Mouse (Mus musculus): ENCODE data around the gene Setd3. TPM values are rescaled to one million over a fixed set of nuclear protein-coding genes. Genes with fewer than 3 reads are reported as not detected.

Gene Setd3
- polyA plus RNA-seq, 1 experiment from 2014 or later, result 96.6 TPM

GRCm38 (mm10) chr12:108200094-108200493 lies 21.0 kb upstream of the Setd3 start:
- peaks cover 98% of the 10 kb centered on the region for H3K36me3 ChIP-seq

GRCm38 (mm10) chr12:108198447-108198846 lies 19.3 kb upstream of the Setd3 start:
- peaks cover 98% of the 10 kb centered on the region for H3K36me3 ChIP-seq
- H3K9me3 ChIP-seq, result no peaks in the 10 kb centered on the region
- no peaks in the 10 kb centered on the region for H3K27me3 ChIP-seq
- H3K4me3 ChIP-seq (replicated peaks), result no peak overlapping the region
- no peak for ATAC-seq
- H3K4me2 ChIP-seq (replicated peaks), result no peak overlapping the region
- no peak overlapping the region for H3K9ac ChIP-seq (replicated peaks)
- no peaks in the 10 kb centered on the region for H3K4me1 ChIP-seq (replicated peaks)
- no peak overlapping the region for H3K27ac ChIP-seq
- WGBS, result 86% methylated on average over 4 of the region's 4 CpGs

More at GRCm38 (mm10) chr12:108200094-108200493, 21.0 kb upstream of the Setd3 start:
- Histone ChIP-seq H3K4me3 (replicated peaks) (no peak overlapping the region), H3K27ac (no peak overlapping the region), H3K9ac (replicated peaks) (no peak overlapping the region), H3K27me3 (no peaks in the 10 kb centered on the region), H3K9me3 (no peaks in the 10 kb centered on the region), H3K4me1 (replicated peaks) (no peaks in the 10 kb centered on the region), H3K4me2 (replicated peaks) (no peak overlapping the region)
- WGBS, result 96% methylated on average over 1 of the region's 1 CpGs
- no peak for ATAC-seq

GRCm38 (mm10) chr12:108195761-108196160 lies 16.6 kb upstream of the Setd3 start:
- Histone ChIP-seq H3K27me3 (no peaks in the 10 kb centered on the region), H3K4me3 (replicated peaks) (no peak overlapping the region), H3K9me3 (no peaks in the 10 kb centered on the region), H3K36me3 (peaks cover 96% of the 10 kb centered on the region), H3K4me1 (replicated peaks) (no peaks in the 10 kb centered on the region), H3K9ac (replicated peaks) (no peak overlapping the region; the same call in 1 of the 2 replicates), H3K27ac (no peak overlapping the region), H3K4me2 (replicated peaks) (no peak overlapping the region)
- ATAC-seq, result no peak
- 95% methylated on average over 11 of the region's 11 CpGs for WGBS

- Histone ChIP-seq H3K9me3 (no peaks in the 10 kb centered on the region), H3K27me3 (no peaks in the 10 kb centered on the region), H3K27ac (no peak overlapping the region), H3K4me2 (replicated peaks) (no peak overlapping the region), H3K36me3 (peaks cover 93% of the 10 kb centered on the region), H3K4me1 (replicated peaks) (no peaks in the 10 kb centered on the region), H3K9ac (replicated peaks) (no peak overlapping the region), H3K4me3 (replicated peaks) (no peak overlapping the region)
- ATAC-seq, result no peak
- WGBS, result 94% methylated on average over 5 of the region's 5 CpGs
Measured at GRCm38 (mm10) chr12:108193878-108194277, 14.8 kb upstream of the Setd3 start.

GRCm38 (mm10) chr12:108187541-108188091 lies 8.5 kb upstream of the Setd3 start:
- H3K27me3 ChIP-seq, result no peaks in the 10 kb centered on the region
- no peaks in the 10 kb centered on the region for H3K9me3 ChIP-seq
- 0 out of 2 replicates have a peak, but pooled peaks cover 5% of the 10 kb centered on the region for H3K4me1 ChIP-seq (replicated peaks)
- WGBS, result 93% methylated on average over 6 of the region's 6 CpGs
- H3K36me3 ChIP-seq, result peaks cover 74% of the 10 kb centered on the region
- H3K27ac ChIP-seq, result no peak overlapping the region
- ATAC-seq, result no peak
- H3K9ac ChIP-seq (replicated peaks), result no peak overlapping the region
- no peak overlapping the region for H3K4me3 ChIP-seq (replicated peaks)
- H3K4me2 ChIP-seq (replicated peaks), result no peak overlapping the region

GRCm38 (mm10) chr12:108181716-108182115 lies 2.6 kb upstream of the Setd3 start:
- Histone ChIP-seq H3K27me3 (no peaks in the 10 kb centered on the region), H3K9me3 (no peaks in the 10 kb centered on the region), H3K4me3 (replicated peaks) (no peak overlapping the region), H3K4me2 (replicated peaks) (no peak overlapping the region), H3K9ac (replicated peaks) (no peak overlapping the region), H3K27ac (no peak overlapping the region), H3K4me1 (replicated peaks) (peaks cover 34% of the 10 kb centered on the region), H3K36me3 (peaks cover 30% of the 10 kb centered on the region)
- WGBS, result 94% methylated on average over 6 of the region's 6 CpGs
- ATAC-seq, result no peak

DNA sequence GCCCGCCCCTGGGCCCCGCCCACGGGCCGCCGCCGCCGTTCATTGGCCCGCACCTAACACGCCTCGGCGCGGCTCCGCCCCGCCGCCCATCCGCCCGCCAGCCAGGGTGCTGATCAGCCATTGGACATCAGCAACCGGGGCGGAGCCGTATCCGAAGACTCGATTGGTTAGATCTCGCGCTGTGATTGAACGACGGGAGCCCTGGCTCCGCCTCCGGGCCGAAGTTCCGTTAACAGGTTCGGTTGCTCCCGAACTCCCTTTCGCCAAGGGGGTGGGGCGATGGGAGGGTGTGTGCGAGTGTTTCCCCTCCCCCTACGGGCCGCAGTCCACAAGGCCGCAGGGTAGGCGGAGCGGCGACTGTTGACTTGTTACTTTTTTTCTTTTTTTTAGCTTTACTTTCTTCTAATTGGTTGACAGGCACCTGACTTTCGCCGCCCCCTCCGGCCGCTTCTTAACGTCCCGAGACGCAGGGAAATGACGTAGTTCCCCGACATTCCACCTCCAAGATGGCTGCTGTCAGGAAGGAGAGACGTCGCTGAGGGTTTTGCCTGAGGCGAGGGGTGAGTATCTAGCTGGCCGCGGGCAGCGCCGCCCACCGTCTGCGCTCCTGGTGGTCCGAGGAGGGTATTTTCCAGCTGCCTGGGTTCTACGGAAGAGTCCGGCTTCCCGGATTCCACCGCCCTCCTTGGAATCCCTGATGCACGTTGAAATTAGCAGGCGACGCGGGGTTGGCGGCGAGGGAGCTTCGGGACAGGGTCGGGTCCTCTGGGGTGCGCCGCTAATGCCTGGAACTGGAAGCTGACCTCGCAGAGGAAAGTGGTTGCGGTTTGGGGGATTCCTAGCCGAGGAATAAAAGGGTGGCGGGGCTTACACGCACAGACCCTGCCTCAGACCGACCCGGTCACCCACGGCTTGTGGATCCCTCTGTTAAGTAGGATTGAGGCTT lies 480 bp upstream of the Setd3 start, which contains the start of gene Ccnk:
TSS of gene Ccnk (plus strand) at position 259 of the 946 bp plus-strand sequence.
- Histone ChIP-seq H3K27ac (peak within 1 kb of the TSS; percentile 84), H3K27me3 (no peaks in the 10 kb centered on the region), H3K4me3 (replicated peaks) (peak within 1 kb of the TSS; percentile 99), H3K9me3 (no peaks in the 10 kb centered on the region), H3K9ac (replicated peaks) (peak within 1 kb of the TSS; percentile 97), H3K4me2 (replicated peaks) (peak within 1 kb of the TSS; percentile 86), H3K4me1 (replicated peaks) (peaks cover 35% of the 10 kb centered on the region), H3K36me3 (peaks cover 16% of the 10 kb centered on the region)
- under 1% methylated on average over 80 of the region's 82 CpGs for WGBS
- peak; percentile 98 for ATAC-seq

GRCm38 (mm10) chr12:108178331-108179245 lies 526 bp downstream of the Setd3 start:
- Histone ChIP-seq H3K4me1 (replicated peaks) (peaks cover 35% of the 10 kb centered on the region), H3K36me3 (peaks cover 11% of the 10 kb centered on the region), H3K27me3 (no peaks in the 10 kb centered on the region), H3K9me3 (no peaks in the 10 kb centered on the region), H3K27ac (peak overlapping the region; percentile 84), H3K4me3 (replicated peaks) (peak overlapping the region; percentile 99), H3K4me2 (replicated peaks) (peak overlapping the region; percentile 86), H3K9ac (replicated peaks) (peak overlapping the region; percentile 97)
- under 1% methylated on average over 94 of the region's 103 CpGs for WGBS
- ATAC-seq, result peak; percentile 78; the same call in 1 of the 2 replicates

GRCm38 (mm10) chr12:108176366-108176765 lies 2.7 kb downstream of the Setd3 start:
- H3K36me3 ChIP-seq, result no peaks in the 10 kb centered on the region
- no peak overlapping the region for H3K4me2 ChIP-seq (replicated peaks)
- 74% methylated on average over 3 of the region's 3 CpGs for WGBS
- no peak overlapping the region for H3K4me3 ChIP-seq (replicated peaks)
- no peaks in the 10 kb centered on the region for H3K9me3 ChIP-seq
- no peak for ATAC-seq
- 0 out of 2 replicates have a peak overlapping the region, but pooled peaks have one; percentile 3 for H3K9ac ChIP-seq (replicated peaks)
- no peak overlapping the region for H3K27ac ChIP-seq
- peaks cover 46% of the 10 kb centered on the region for H3K4me1 ChIP-seq (replicated peaks)
- no peaks in the 10 kb centered on the region for H3K27me3 ChIP-seq

DNA sequence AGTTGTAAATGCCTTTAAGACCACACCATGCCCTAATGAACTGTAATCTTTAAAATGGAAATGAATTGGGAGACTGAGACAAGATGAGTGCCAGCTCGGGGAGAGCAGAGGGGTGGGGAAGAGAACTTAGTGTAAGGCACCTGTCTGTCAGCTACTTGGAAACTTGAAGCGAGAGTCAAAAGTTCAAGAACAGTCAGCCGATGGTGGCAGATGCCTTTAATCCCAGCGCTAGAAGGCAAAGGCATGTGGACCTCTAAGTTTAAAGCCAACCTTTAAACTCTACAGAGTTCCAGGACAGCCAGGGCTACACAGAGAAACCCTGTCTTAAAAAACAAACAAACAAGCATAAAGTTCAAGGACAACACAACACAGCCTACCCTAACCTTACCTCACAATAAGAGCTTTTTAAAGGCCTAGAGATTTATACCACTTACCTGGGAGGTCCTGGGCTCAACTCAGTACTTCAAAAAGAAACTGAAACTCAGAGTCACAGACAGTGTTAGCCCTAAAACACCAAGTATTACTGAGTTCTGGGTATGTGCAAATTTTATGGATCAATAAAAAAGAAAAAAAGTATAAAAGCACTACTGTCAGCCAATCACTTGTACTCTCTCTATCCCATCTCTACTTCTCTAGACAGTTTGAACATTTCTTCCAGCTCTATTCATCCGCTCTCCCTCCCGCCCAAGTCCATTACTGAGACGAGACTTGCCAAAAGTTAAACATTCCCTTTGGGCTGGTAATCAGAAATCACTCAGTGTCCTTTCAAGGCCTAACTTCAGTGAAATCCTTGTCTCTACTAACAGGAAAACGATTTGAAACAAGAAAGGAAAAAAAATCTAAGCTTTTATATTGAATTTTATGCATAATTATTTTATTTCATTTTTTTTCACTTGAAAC lies 4.3 kb downstream of the Setd3 start:
- Histone ChIP-seq H3K9me3 (no peaks in the 10 kb centered on the region), H3K36me3 (no peaks in the 10 kb centered on the region), H3K27ac (no peak overlapping the region), H3K9ac (replicated peaks) (no peak overlapping the region), H3K4me2 (replicated peaks) (no peak overlapping the region), H3K4me3 (replicated peaks) (no peak overlapping the region), H3K27me3 (no peaks in the 10 kb centered on the region), H3K4me1 (replicated peaks) (peaks cover 37% of the 10 kb centered on the region)
- 76% methylated on average over 8 of the region's 8 CpGs for WGBS
- ATAC-seq, result no peak

DNA sequence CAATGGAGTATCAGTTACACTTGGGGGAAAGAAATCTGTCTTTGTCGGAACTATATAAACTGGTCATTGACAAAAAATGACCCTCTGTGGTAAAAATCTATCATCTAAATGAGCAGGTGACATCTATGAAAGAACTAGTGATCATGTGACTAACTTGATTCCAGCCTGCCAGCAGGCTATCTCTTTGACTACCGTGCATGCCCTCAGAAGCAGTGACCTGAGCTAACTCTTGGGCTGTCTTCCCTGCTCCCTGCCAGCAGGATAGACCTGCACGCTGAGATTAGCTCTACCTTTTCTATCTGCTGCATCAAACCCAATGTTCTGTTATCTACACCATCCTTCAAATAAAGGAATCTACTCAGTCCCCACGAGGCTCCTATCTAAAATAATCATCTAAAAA lies 6.5 kb downstream of the Setd3 start:
- H3K4me3 ChIP-seq (replicated peaks), result no peak overlapping the region
- H3K27me3 ChIP-seq, result no peaks in the 10 kb centered on the region
- peaks cover 30% of the 10 kb centered on the region for H3K4me1 ChIP-seq (replicated peaks)
- H3K9ac ChIP-seq (replicated peaks), result no peak overlapping the region
- whole genome bisulfite sequencing, result 63% methylated on average over 4 of the region's 4 CpGs
- no peak overlapping the region for H3K4me2 ChIP-seq (replicated peaks)
- H3K9me3 ChIP-seq, result no peaks in the 10 kb centered on the region
- ATAC-seq, result no peak
- H3K27ac ChIP-seq, result no peak overlapping the region
- H3K36me3 ChIP-seq, result no peaks in the 10 kb centered on the region

Data from midbrain, embryonic 13.5 days (tissue).